ENCODE assay signal across 17 mouse cellular contexts in the genomic region with DNA sequence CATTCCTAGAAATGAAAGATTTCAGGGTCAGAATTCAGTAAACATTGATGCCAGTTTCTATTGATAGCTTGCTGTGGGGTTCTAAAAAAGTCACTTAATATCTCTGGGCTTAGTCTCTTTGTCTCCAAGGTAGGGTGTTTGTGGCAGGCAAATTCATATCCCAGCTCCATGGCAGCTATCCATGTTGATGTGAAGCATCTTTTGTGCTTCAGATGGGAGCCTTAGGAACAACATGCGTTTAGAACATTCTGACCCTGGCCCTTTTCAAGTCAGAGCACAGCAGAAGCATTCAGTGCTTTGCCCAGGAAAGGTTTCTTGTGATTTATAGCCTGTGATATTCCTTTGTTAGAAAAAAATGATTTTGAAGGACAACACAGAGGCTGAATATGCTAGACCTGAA.
A peak's percentile ranks its signal among the peaks of the same experiment; 100 is the strongest.
DNase-seq lines count a peak whose midpoint lies in the region; ATAC-seq and TF ChIP-seq lines count a peak whose summit lies in the region.
"Had no signal": no experiment of that assay in that cellular context is flagged by ENCODE, and none has a peak within 500 bp of the region (broad histone marks: within the 10 kb centered on the region; RNA-seq: fewer than 3 reads in every experiment).

No protein-coding gene starts in this region.

- H3K36me3 ChIP-seq in hindbrain, embryonic 12.5 days: no peaks in the 10 kb centered on the region
- no peaks in the 10 kb centered on the region for H3K36me3 ChIP-seq in hindbrain, postnatal 0 days (ENCODE audit: insufficient read depth, low read length)
- no peaks in the 10 kb centered on the region for H3K36me3 ChIP-seq in embryonic facial prominence, embryonic 12.5 days
- no peaks in the 10 kb centered on the region for H3K36me3 ChIP-seq in forebrain, embryonic 13.5 days (ENCODE audit: poor library complexity, severe bottlenecking)
- H3K36me3 ChIP-seq in midbrain, embryonic 16.5 days (ENCODE audit: control insufficient read depth, insufficient read depth, low read length): no peaks in the 10 kb centered on the region
- H3K36me3 ChIP-seq: heart, embryonic 10.5 days; limb, embryonic 13.5 days; liver, embryonic 13.5 days had no signal

- no peak overlapping the region for H3K4me2 ChIP-seq in hindbrain, embryonic 12.5 days (replicated peaks)
- no peak overlapping the region for H3K4me2 ChIP-seq in hindbrain, postnatal 0 days (ENCODE audit: low read depth, low read length)
- H3K4me2 ChIP-seq in embryonic facial prominence, embryonic 12.5 days (replicated peaks): no peak overlapping the region
- H3K4me2 ChIP-seq in forebrain, embryonic 13.5 days: no peak overlapping the region
- H3K4me2 ChIP-seq in midbrain, embryonic 16.5 days (ENCODE audit: low read length): no peak overlapping the region
- H3K4me2 ChIP-seq: liver, embryonic 13.5 days; lung, embryonic 14.5 days had no signal

- H3K4me1 ChIP-seq in hindbrain, embryonic 12.5 days: peaks cover 10% of the 10 kb centered on the region
- H3K4me1 ChIP-seq in hindbrain, postnatal 0 days (ENCODE audit: insufficient read depth, low read length): peaks cover 3% of the 10 kb centered on the region; the same call in 1 of the 2 replicates
- peaks cover 6% of the 10 kb centered on the region; the same call in 1 of the 2 replicates for H3K4me1 ChIP-seq in embryonic facial prominence, embryonic 12.5 days
- peaks cover 8% of the 10 kb centered on the region for H3K4me1 ChIP-seq in forebrain, embryonic 13.5 days
- peaks cover 15% of the 10 kb centered on the region for H3K4me1 ChIP-seq in midbrain, embryonic 16.5 days (ENCODE audit: control insufficient read depth, insufficient read depth, low read length)
- H3K4me1 ChIP-seq: heart, embryonic 10.5 days; liver, embryonic 13.5 days had no signal

- H3K9me3 ChIP-seq in hindbrain, embryonic 12.5 days (replicated peaks): no peaks in the 10 kb centered on the region
- H3K9me3 ChIP-seq in hindbrain, postnatal 0 days (ENCODE audit: low read length): no peaks in the 10 kb centered on the region
- no peaks in the 10 kb centered on the region for H3K9me3 ChIP-seq in embryonic facial prominence, embryonic 12.5 days
- no peaks in the 10 kb centered on the region for H3K9me3 ChIP-seq in forebrain, embryonic 13.5 days (replicated peaks)
- H3K9me3 ChIP-seq in midbrain, embryonic 16.5 days (replicated peaks; ENCODE audit: control insufficient read depth, low read length, poor library complexity, severe bottlenecking): no peaks in the 10 kb centered on the region
- H3K9me3 ChIP-seq: heart, embryonic 10.5 days; limb, embryonic 13.5 days; liver, embryonic 13.5 days had no signal

- ATAC-seq in hindbrain, embryonic 12.5 days (ENCODE audit: low FRiP score): no peak
- ATAC-seq in hindbrain, postnatal 0 days: no peak
- no peak for ATAC-seq in embryonic facial prominence, embryonic 12.5 days (ENCODE audit: insufficient number of reproducible peaks, insufficient read depth, low FRiP score, low TSS enrichment)
- no peak for ATAC-seq in forebrain, embryonic 13.5 days
- ATAC-seq in midbrain, embryonic 16.5 days: no peak
- ATAC-seq: intestine, embryonic 16.5 days had no signal

- no peak for DNase-seq in hindbrain, postnatal 0 days (ENCODE audit: low spot score)
- DNase-seq in ovary, postnatal 10 days (ENCODE audit: low spot score): no peak
- DNase-seq in kidney, adult 8-10 months: no peak
- DNase-seq: adrenal gland, adult 8-10 months; cerebellum, adult 9-10 months; gastrocnemius, adult 2 months; liver, embryonic 13.5 days; lung, embryonic 14.5 days; lung, postnatal 36 days had no signal

- H3K27me3 ChIP-seq in hindbrain, embryonic 12.5 days: no peaks in the 10 kb centered on the region
- no peaks in the 10 kb centered on the region for H3K27me3 ChIP-seq in hindbrain, postnatal 0 days (ENCODE audit: insufficient read depth, low read length)
- no peaks in the 10 kb centered on the region for H3K27me3 ChIP-seq in embryonic facial prominence, embryonic 12.5 days
- H3K27me3 ChIP-seq in forebrain, embryonic 13.5 days: no peaks in the 10 kb centered on the region
- no peaks in the 10 kb centered on the region for H3K27me3 ChIP-seq in midbrain, embryonic 16.5 days (ENCODE audit: control insufficient read depth, insufficient read depth, low read depth, low read length)
- H3K27me3 ChIP-seq: limb, embryonic 13.5 days; liver, embryonic 13.5 days had no signal

- TF ChIP-seq CTCF in hindbrain, postnatal 0 days (IDR thresholded peaks at IDR 0.05; ENCODE audit: low read depth): no peak

- H3K9ac ChIP-seq in hindbrain, embryonic 12.5 days: no peak overlapping the region
- no peak overlapping the region for H3K9ac ChIP-seq in hindbrain, postnatal 0 days (replicated peaks; ENCODE audit: low read length)
- no peak overlapping the region for H3K9ac ChIP-seq in embryonic facial prominence, embryonic 12.5 days
- H3K9ac ChIP-seq in forebrain, embryonic 13.5 days: no peak overlapping the region
- H3K9ac ChIP-seq in midbrain, embryonic 16.5 days (ENCODE audit: low read depth, low read length): peak overlapping the region; percentile 26; the same call in 1 of the 2 replicates
- H3K9ac ChIP-seq: limb, embryonic 13.5 days; liver, embryonic 13.5 days; lung, embryonic 14.5 days had no signal

- no peak overlapping the region for H3K4me3 ChIP-seq in hindbrain, embryonic 12.5 days
- no peak overlapping the region for H3K4me3 ChIP-seq in hindbrain, postnatal 0 days (ENCODE audit: low read length)
- H3K4me3 ChIP-seq in embryonic facial prominence, embryonic 12.5 days: no peak overlapping the region
- H3K4me3 ChIP-seq in forebrain, embryonic 13.5 days: no peak overlapping the region
- no peak overlapping the region for H3K4me3 ChIP-seq in midbrain, embryonic 16.5 days (ENCODE audit: low read depth, low read length)
- H3K4me3 ChIP-seq: gastrocnemius, adult 2 months; heart, embryonic 10.5 days; limb, embryonic 13.5 days; liver, embryonic 13.5 days had no signal

- 0 out of 2 replicates have a peak overlapping the region, but pooled peaks have one; percentile 19 for H3K27ac ChIP-seq in hindbrain, embryonic 12.5 days
- no peak overlapping the region for H3K27ac ChIP-seq in hindbrain, postnatal 0 days
- peak overlapping the region; percentile 36; the same call in 1 of the 2 replicates for H3K27ac ChIP-seq in embryonic facial prominence, embryonic 12.5 days
- H3K27ac ChIP-seq in forebrain, embryonic 13.5 days: 0 out of 2 replicates have a peak overlapping the region, but pooled peaks have one; percentile 54
- peak overlapping the region; percentile 26 for H3K27ac ChIP-seq in midbrain, embryonic 16.5 days (ENCODE audit: low read length)
- H3K27ac ChIP-seq: gastrocnemius, adult 2 months; heart, embryonic 10.5 days; kidney, postnatal 0 days; limb, embryonic 13.5 days; liver, embryonic 13.5 days had no signal

- WGBS in hindbrain, embryonic 12.5 days: 45% methylated on average over 1 of the region's 1 CpGs
- WGBS in hindbrain, postnatal 0 days: 34% methylated on average over 1 of the region's 1 CpGs
- 55% methylated on average over 1 of the region's 1 CpGs for WGBS in embryonic facial prominence, embryonic 12.5 days
- 48% methylated on average over 1 of the region's 1 CpGs for WGBS in forebrain, embryonic 13.5 days
- 22% methylated on average over 1 of the region's 1 CpGs for WGBS in midbrain, embryonic 16.5 days
